Mouse (Mus musculus) inflammation-experienced regulatory T-cells (primary cell): ENCODE measurements around the gene Pappa. TPM values are rescaled to one million over a fixed set of nuclear protein-coding genes. Genes with fewer than 3 reads are reported as not detected.

Experiments
- polyA plus RNA-seq, 2 experiments: library from polyadenylated mRNA; unstranded; fragments of 100-300 nt; shearing (Covaris generic); gene quantifications; one replicate each; pipeline ENCODE4 v1.2.1; 2017

Pappa gene
- under 1 TPM; 0.10 to 0.16 TPM for polyA plus RNA-seq

GRCm38 (mm10) chr4:65123741-65124224, at the start of gene Pappa:
Gene Pappa (plus strand): TSS chr4:65124174.

